Mouse (Mus musculus) T-cell, adult 66 days (primary cell): ENCODE data around the gene Cdan1. TPM values are rescaled to one million over a fixed set of nuclear protein-coding genes. Genes with fewer than 3 reads are reported as not detected.

Experiments used
- total RNA-seq, 2 experiments: library from RNA; stranded (reverse); gene quantifications; 3 replicates in 1 of 2; 4 replicates in 1 of 2; pipeline ENCODE4 v1.2.4; 2023

Gene Cdan1
- 10 to 100 TPM; 42.7 to 50.6 TPM for total RNA-seq

GRCm38 (mm10) chr2:120849449-120850423 lies at the start of gene Cdan1:
TSS of gene Cdan1 (minus strand) at chr2:120850128.

GRCm38 (mm10) chr2:120850424-120851082 lies 625 bp upstream of the Cdan1 start, which contains the start of gene Ttbk2:
TSS of gene Ttbk2 (minus strand) at chr2:120850604.

Other genes starting within 250 kb of the Cdan1 start
- 10 to 100 TPM; 21.6 to 27.2 TPM for gene Haus2, start 240.7 kb downstream of the Cdan1 start, total RNA-seq
- gene Lrrc57, start 240.6 kb downstream of the Cdan1 start, total RNA-seq: 10 to 100 TPM; 15.1 to 18.6 TPM
- gene Stard9, start 221.0 kb downstream of the Cdan1 start, total RNA-seq: under 1 TPM; 0.41 to 0.44 TPM
- 10 to 100 TPM in 1 of 2 experiments, 1 to 10 TPM in 1; 9.7 to 11.6 TPM for gene Ttbk2, start 476 bp upstream of the Cdan1 start, total RNA-seq
- 10 to 100 TPM; 71.3 to 77.8 TPM for gene Ubr1, start 120.6 kb upstream of the Cdan1 start, total RNA-seq
- 10 to 100 TPM; 24.7 to 35.5 TPM for gene Tmem62, start 126.9 kb upstream of the Cdan1 start, total RNA-seq
- 10 to 100 TPM; 92.5 to 98.8 TPM for gene Ccndbp1, start 158.3 kb upstream of the Cdan1 start, total RNA-seq
- gene Epb42, start 186.9 kb upstream of the Cdan1 start, total RNA-seq: not detected
- gene Tgm5, start 235.7 kb upstream of the Cdan1 start, total RNA-seq: not detected